Mouse (Mus musculus): Measurements from ENCODE around the gene Smim26. TPM values are rescaled to one million over a fixed set of nuclear protein-coding genes. Genes with fewer than 3 reads are reported as not detected.

Gene Smim26
- polyA plus RNA-seq, 1 experiment from 2014 or later, result 60.4 TPM

- peak; percentile 56 for DNase-seq (ENCODE audit: low spot score)
Observed at GRCm38 (mm10) chr2:144635644-144636320, 41.9 kb downstream of the Smim26 start.

- no peak for DNase-seq (ENCODE audit: low spot score)
Observed at GRCm38 (mm10) chr2:144637204-144637603, 43.4 kb downstream of the Smim26 start.

- DNase-seq (ENCODE audit: low spot score), result no peak
Observed at GRCm38 (mm10) chr2:144637671-144638395, 44.0 kb downstream of the Smim26 start.

GRCm38 (mm10) chr2:144638719-144639118, 44.9 kb downstream of the Smim26 start:
- DNase-seq (ENCODE audit: low spot score), result no peak

- DNase-seq (ENCODE audit: low spot score), result no peak
Observed at GRCm38 (mm10) chr2:144640101-144640500, 46.2 kb downstream of the Smim26 start.

GRCm38 (mm10) chr2:144641991-144642390, 48.1 kb downstream of the Smim26 start:
- DNase-seq (ENCODE audit: low spot score), result no peak

Small RNAs within 50 kb of the gene (microRNA-seq; reads per million reads assigned to microRNA genes)
- not detected for gene Gm24823 (ENCODE audit: borderline number of aligned reads)

Other genes with a start within 250 kb of the Smim26 start
- 29.0 and 31.5 TPM in 2 replicates for gene Kat14, start 225.1 kb upstream of the Smim26 start, polyA plus RNA-seq (2015; fragmentation: Nextera tagmentation; extraction: Ambion mirVana)
- gene Pet117, start 225.1 kb upstream of the Smim26 start, polyA plus RNA-seq (2015; fragmentation: Nextera tagmentation; extraction: Ambion mirVana), result 1.8 and 3.8 TPM in 2 replicates
- gene Dzank1, start 66.6 kb upstream of the Smim26 start, polyA plus RNA-seq (2015; fragmentation: Nextera tagmentation; extraction: Ambion mirVana), result 0.25 and 0.63 TPM in 2 replicates
- gene Polr3f, start 66.3 kb upstream of the Smim26 start, polyA plus RNA-seq (2015; fragmentation: Nextera tagmentation; extraction: Ambion mirVana), result 19.0 and 21.5 TPM in 2 replicates
- gene Rbbp9, start 43.2 kb upstream of the Smim26 start, polyA plus RNA-seq (2015; fragmentation: Nextera tagmentation; extraction: Ambion mirVana), result 18.6 and 21.0 TPM in 2 replicates
- 84.7 and 96.1 TPM in 2 replicates for gene Sec23b, start 37.8 kb upstream of the Smim26 start, polyA plus RNA-seq (2015; fragmentation: Nextera tagmentation; extraction: Ambion mirVana)
- 42.0 and 44.9 TPM in 2 replicates for gene Dtd1, start 5.8 kb downstream of the Smim26 start, polyA plus RNA-seq (2015; fragmentation: Nextera tagmentation; extraction: Ambion mirVana)
- gene Scp2d1, start 229.6 kb downstream of the Smim26 start, polyA plus RNA-seq (2015; fragmentation: Nextera tagmentation; extraction: Ambion mirVana), result not detected in 2 replicates

Data from thymus, postnatal 0 days (tissue).